Comparison of ENCODE assay signal across 13 mouse cellular contexts in genomic region chr1:82232812-82233211, GRCm38 (mm10). TPM values are rescaled to one million over a fixed set of nuclear protein-coding genes. Genes with fewer than 3 reads are reported as not detected.
DNase-seq lines count a peak whose midpoint lies in the region; ATAC-seq and TF ChIP-seq lines count a peak whose summit lies in the region.
"Had no signal": no experiment of that assay in that cellular context is flagged by ENCODE, and none has a peak within 500 bp of the region (broad histone marks: within the 10 kb centered on the region; RNA-seq: fewer than 3 reads in every experiment).

Gene Gm9747, plus strand, starts transcription at chr1:82233112.

- no peak for DNase-seq in forebrain, embryonic 10.5 days (ENCODE audit: extremely low spot score, low spot score)
- DNase-seq in forebrain, postnatal 0 days: no peak
- DNase-seq in lung, embryonic 14.5 days: no peak
- no peak for DNase-seq in lung, postnatal 25 days (ENCODE audit: low spot score)
- DNase-seq in right cerebral cortex, postnatal 14 days: no peak
- DNase-seq in layer of hippocampus, adult 2 months (ENCODE audit: low spot score in 2 of 2): no peak
- DNase-seq: adrenal gland, postnatal 10 days; cerebellum, adult 11-12 months; lung, postnatal 14 days had no signal

- H3K27me3 ChIP-seq in forebrain, embryonic 10.5 days (ENCODE audit: poor library complexity, severe bottlenecking): no peaks in the 10 kb centered on the region
- no peaks in the 10 kb centered on the region for H3K27me3 ChIP-seq in forebrain, postnatal 0 days (ENCODE audit: insufficient read depth, low read length)
- H3K27me3 ChIP-seq in lung, embryonic 14.5 days (ENCODE audit: insufficient read depth, low read length): no peaks in the 10 kb centered on the region
- no peaks in the 10 kb centered on the region for H3K27me3 ChIP-seq in hindbrain, embryonic 16.5 days (replicated peaks; ENCODE audit: control insufficient read depth, insufficient read depth, low read length)
- H3K27me3 ChIP-seq in neural tube, embryonic 14.5 days (ENCODE audit: control insufficient read depth, insufficient read depth, low read length): no peaks in the 10 kb centered on the region

- no peak for ATAC-seq in forebrain, postnatal 0 days
- no peak for ATAC-seq in lung, embryonic 14.5 days (ENCODE audit: insufficient read depth)
- ATAC-seq in hindbrain, embryonic 16.5 days: no peak
- ATAC-seq in neural tube, embryonic 14.5 days (ENCODE audit: low read depth): no peak

- TF ChIP-seq CTCF in forebrain, postnatal 0 days (IDR thresholded peaks at IDR 0.05; ENCODE audit: low read depth): no peak
- no peak for TF ChIP-seq CTCF in lung, embryonic 14.5 days (IDR thresholded peaks at IDR 0.05; ENCODE audit: low read depth)
- no peak for TF ChIP-seq CTCF in layer of hippocampus, adult 2 months (conservative IDR thresholded peaks at IDR 0.05)

- 0 out of 2 replicates have a peak, but pooled peaks cover 3% of the 10 kb centered on the region for H3K4me1 ChIP-seq in forebrain, embryonic 10.5 days
- H3K4me1 ChIP-seq in forebrain, postnatal 0 days (ENCODE audit: insufficient read depth): no peaks in the 10 kb centered on the region
- H3K4me1 ChIP-seq in lung, embryonic 14.5 days (ENCODE audit: insufficient read depth): no peaks in the 10 kb centered on the region
- no peaks in the 10 kb centered on the region for H3K4me1 ChIP-seq in hindbrain, embryonic 16.5 days (ENCODE audit: control insufficient read depth, insufficient read depth, low read depth, low read length)
- no peaks in the 10 kb centered on the region for H3K4me1 ChIP-seq in neural tube, embryonic 14.5 days (ENCODE audit: control insufficient read depth, insufficient read depth, low read length)

- no peak within 1 kb of the TSS for H3K9ac ChIP-seq in forebrain, postnatal 0 days
- no peak within 1 kb of the TSS for H3K9ac ChIP-seq in lung, embryonic 14.5 days
- H3K9ac ChIP-seq in hindbrain, embryonic 16.5 days (ENCODE audit: low read depth, low read length): no peak within 1 kb of the TSS
- no peak within 1 kb of the TSS for H3K9ac ChIP-seq in neural tube, embryonic 14.5 days (replicated peaks; ENCODE audit: low read depth, low read length)

- H3K9me3 ChIP-seq in forebrain, embryonic 10.5 days: no peaks in the 10 kb centered on the region
- H3K9me3 ChIP-seq in forebrain, postnatal 0 days (ENCODE audit: low read length): no peaks in the 10 kb centered on the region
- no peaks in the 10 kb centered on the region for H3K9me3 ChIP-seq in lung, embryonic 14.5 days (ENCODE audit: low read depth, low read length)
- no peaks in the 10 kb centered on the region for H3K9me3 ChIP-seq in hindbrain, embryonic 16.5 days (ENCODE audit: control insufficient read depth, low read length)
- H3K9me3 ChIP-seq in neural tube, embryonic 14.5 days (ENCODE audit: control insufficient read depth, low read length): no peaks in the 10 kb centered on the region

- WGBS in forebrain, embryonic 10.5 days: 94% methylated on average over 3 of the region's 3 CpGs
- 93% methylated on average over 3 of the region's 3 CpGs for WGBS in forebrain, postnatal 0 days
- 94% methylated on average over 3 of the region's 3 CpGs for WGBS in lung, embryonic 14.5 days
- 96% methylated on average over 3 of the region's 3 CpGs for WGBS in hindbrain, embryonic 16.5 days
- WGBS in neural tube, embryonic 14.5 days: 96% methylated on average over 3 of the region's 3 CpGs

- H3K36me3 ChIP-seq in forebrain, embryonic 10.5 days (replicated peaks): peaks cover 58% of the 10 kb centered on the region
- H3K36me3 ChIP-seq in forebrain, postnatal 0 days (ENCODE audit: insufficient read depth): no peaks in the 10 kb centered on the region
- H3K36me3 ChIP-seq in lung, embryonic 14.5 days (ENCODE audit: insufficient read depth): peaks cover 46% of the 10 kb centered on the region
- H3K36me3 ChIP-seq in hindbrain, embryonic 16.5 days (ENCODE audit: control insufficient read depth, insufficient read depth, low read length): no peaks in the 10 kb centered on the region; the same call in 1 of the 2 replicates
- H3K36me3 ChIP-seq in neural tube, embryonic 14.5 days (ENCODE audit: control insufficient read depth, insufficient read depth, low read length): no peaks in the 10 kb centered on the region

- H3K4me3 ChIP-seq in forebrain, embryonic 10.5 days: no peak within 1 kb of the TSS
- H3K4me3 ChIP-seq in forebrain, postnatal 0 days (ENCODE audit: low read depth, low read length): no peak within 1 kb of the TSS
- H3K4me3 ChIP-seq in lung, embryonic 14.5 days (ENCODE audit: low read depth, low read length): no peak within 1 kb of the TSS
- H3K4me3 ChIP-seq in hindbrain, embryonic 16.5 days (ENCODE audit: low read length): no peak within 1 kb of the TSS
- H3K4me3 ChIP-seq in neural tube, embryonic 14.5 days (ENCODE audit: low read depth, low read length): no peak within 1 kb of the TSS
- H3K4me3 ChIP-seq in layer of hippocampus, adult 2 months: no peak within 1 kb of the TSS

- no peak within 1 kb of the TSS for H3K27ac ChIP-seq in forebrain, embryonic 10.5 days
- H3K27ac ChIP-seq in forebrain, postnatal 0 days (ENCODE audit: low read depth, low read length): no peak within 1 kb of the TSS
- no peak within 1 kb of the TSS for H3K27ac ChIP-seq in lung, embryonic 14.5 days (ENCODE audit: low read depth)
- H3K27ac ChIP-seq in hindbrain, embryonic 16.5 days (ENCODE audit: low read depth, low read length): no peak within 1 kb of the TSS
- no peak within 1 kb of the TSS for H3K27ac ChIP-seq in neural tube, embryonic 14.5 days (ENCODE audit: low read depth, low read length)
- no peak within 1 kb of the TSS for H3K27ac ChIP-seq in layer of hippocampus, adult 2 months

- H3K4me2 ChIP-seq in forebrain, postnatal 0 days (ENCODE audit: low read depth): no peak within 1 kb of the TSS
- no peak within 1 kb of the TSS for H3K4me2 ChIP-seq in lung, embryonic 14.5 days
- H3K4me2 ChIP-seq in hindbrain, embryonic 16.5 days (ENCODE audit: low read length): no peak within 1 kb of the TSS
- no peak within 1 kb of the TSS for H3K4me2 ChIP-seq in neural tube, embryonic 14.5 days (ENCODE audit: low read depth, low read length)

RNA-seq across cellular contexts. Expression of gene Gm9747, which starts in this region (rescaled TPM):
- 31.1 and 31.3 TPM in 2 replicates for polyA plus RNA-seq in forebrain, embryonic 10.5 days (2016; fragmentation: Nextera tagmentation; extraction: Ambion mirVana)
- total RNA-seq in forebrain, postnatal 0 days (2014; rRNA removed): not detected in 2 replicates
- 9.6 and 14.8 TPM in 2 replicates for polyA plus RNA-seq in forebrain, postnatal 0 days (2015; fragmentation: Nextera tagmentation; extraction: Ambion mirVana)
- 46.3 and 52.0 TPM in 2 replicates for polyA plus RNA-seq in lung, embryonic 14.5 days (2014; fragmentation: Nextera tagmentation; extraction: Ambion mirVana)
- 27.2 and 33.1 TPM in 2 replicates for polyA plus RNA-seq in hindbrain, embryonic 16.5 days (2015; fragmentation: Nextera tagmentation; extraction: Ambion mirVana)
- polyA plus RNA-seq in neural tube, embryonic 14.5 days (2014; fragmentation: Nextera tagmentation; extraction: Ambion mirVana): 33.9 and 35.4 TPM in 2 replicates
- not detected for total RNA-seq in layer of hippocampus, adult 2 months (2021)
- total RNA-seq: adrenal gland, postnatal 10 days; layer of hippocampus, postnatal 14 days; MEL had no signal
